Mouse (Mus musculus): ENCODE data around the gene Npc1l1. TPM values are rescaled to one million over a fixed set of nuclear protein-coding genes. Genes with fewer than 3 reads are reported as not detected.

Npc1l1 gene
- polyA plus RNA-seq, 1 experiment from 2014 or later: not detected

- Histone ChIP-seq H3K27me3 (replicated peaks) (no peaks in the 10 kb centered on the region), H3K4me1 (peaks cover 27% of the 10 kb centered on the region), H3K4me2 (replicated peaks) (no peak overlapping the region), H3K9me3 (no peaks in the 10 kb centered on the region), H3K27ac (no peak overlapping the region), H3K4me3 (no peak overlapping the region), H3K9ac (no peak overlapping the region), H3K36me3 (no peaks in the 10 kb centered on the region)
- ATAC-seq (ENCODE audit: low FRiP score, low read depth): no peak
- WGBS: 57% methylated on average over 8 of the region's 8 CpGs
Observed at GRCm38 (mm10) chr11:6177781-6178420, 52.0 kb downstream of the Npc1l1 start.

GRCm38 (mm10) chr11:6175506-6175905 is 54.4 kb downstream of the Npc1l1 start:
- no peaks in the 10 kb centered on the region for H3K27me3 ChIP-seq (replicated peaks)
- H3K9ac ChIP-seq: no peak overlapping the region
- H3K4me1 ChIP-seq: peaks cover 21% of the 10 kb centered on the region; the same call in 1 of the 2 replicates
- H3K27ac ChIP-seq: no peak overlapping the region
- H3K9me3 ChIP-seq: no peaks in the 10 kb centered on the region
- WGBS: 81% methylated on average over 1 of the region's 1 CpGs
- no peak overlapping the region for H3K4me3 ChIP-seq
- no peak for ATAC-seq (ENCODE audit: low FRiP score, low read depth)
- H3K4me2 ChIP-seq (replicated peaks): no peak overlapping the region
- H3K36me3 ChIP-seq: no peaks in the 10 kb centered on the region

GRCm38 (mm10) chr11:6174719-6175118 is 55.2 kb downstream of the Npc1l1 start:
- Histone ChIP-seq H3K9me3 (no peaks in the 10 kb centered on the region), H3K4me2 (replicated peaks) (no peak overlapping the region), H3K27me3 (replicated peaks) (no peaks in the 10 kb centered on the region), H3K27ac (no peak overlapping the region), H3K36me3 (no peaks in the 10 kb centered on the region), H3K9ac (no peak overlapping the region), H3K4me3 (no peak overlapping the region), H3K4me1 (peaks cover 18% of the 10 kb centered on the region; the same call in 1 of the 2 replicates)
- WGBS: 85% methylated on average over 7 of the region's 7 CpGs
- ATAC-seq (ENCODE audit: low FRiP score, low read depth): no peak

- ATAC-seq (ENCODE audit: low FRiP score, low read depth): no peak
- Histone ChIP-seq H3K4me3 (no peak overlapping the region), H3K27ac (no peak overlapping the region), H3K27me3 (replicated peaks) (no peaks in the 10 kb centered on the region), H3K9me3 (no peaks in the 10 kb centered on the region), H3K36me3 (no peaks in the 10 kb centered on the region), H3K4me2 (replicated peaks) (no peak overlapping the region), H3K9ac (no peak overlapping the region), H3K4me1 (no peaks in the 10 kb centered on the region)
- WGBS: 84% methylated on average over 2 of the region's 2 CpGs
Observed at GRCm38 (mm10) chr11:6169041-6169663, 60.8 kb downstream of the Npc1l1 start.

- no peak overlapping the region for H3K27ac ChIP-seq
- no peak overlapping the region for H3K4me2 ChIP-seq (replicated peaks)
- no peak overlapping the region for H3K9ac ChIP-seq
- H3K36me3 ChIP-seq: no peaks in the 10 kb centered on the region
- H3K4me3 ChIP-seq: no peak overlapping the region
- ATAC-seq (ENCODE audit: low FRiP score, low read depth): no peak
- no peaks in the 10 kb centered on the region for H3K4me1 ChIP-seq
- H3K27me3 ChIP-seq (replicated peaks): no peaks in the 10 kb centered on the region
- WGBS: 94% methylated on average over 12 of the region's 12 CpGs
- H3K9me3 ChIP-seq: no peaks in the 10 kb centered on the region
Observed at GRCm38 (mm10) chr11:6166351-6166750, 63.6 kb downstream of the Npc1l1 start.

- Histone ChIP-seq H3K4me1 (no peaks in the 10 kb centered on the region), H3K9me3 (no peaks in the 10 kb centered on the region), H3K27me3 (replicated peaks) (no peaks in the 10 kb centered on the region), H3K36me3 (no peaks in the 10 kb centered on the region), H3K27ac (no peak overlapping the region), H3K4me3 (no peak overlapping the region), H3K4me2 (replicated peaks) (no peak overlapping the region), H3K9ac (no peak overlapping the region)
- ATAC-seq (ENCODE audit: low FRiP score, low read depth): no peak
- WGBS: 96% methylated on average over 7 of the region's 7 CpGs
Observed at GRCm38 (mm10) chr11:6165391-6166081, 64.4 kb downstream of the Npc1l1 start.

GRCm38 (mm10) chr11:6164781-6165180 is 65.2 kb downstream of the Npc1l1 start:
- Histone ChIP-seq H3K9ac (no peak overlapping the region), H3K27me3 (replicated peaks) (no peaks in the 10 kb centered on the region), H3K4me1 (no peaks in the 10 kb centered on the region), H3K4me3 (no peak overlapping the region), H3K27ac (no peak overlapping the region), H3K9me3 (no peaks in the 10 kb centered on the region), H3K36me3 (no peaks in the 10 kb centered on the region), H3K4me2 (replicated peaks) (no peak overlapping the region)
- ATAC-seq (ENCODE audit: low FRiP score, low read depth): no peak
- WGBS: 97% methylated on average over 7 of the region's 7 CpGs

- no peak overlapping the region for H3K4me2 ChIP-seq (replicated peaks)
- H3K4me3 ChIP-seq: no peak overlapping the region
- H3K36me3 ChIP-seq: no peaks in the 10 kb centered on the region
- H3K27ac ChIP-seq: no peak overlapping the region
- H3K27me3 ChIP-seq (replicated peaks): no peaks in the 10 kb centered on the region
- H3K9me3 ChIP-seq: no peaks in the 10 kb centered on the region
- no peak overlapping the region for H3K9ac ChIP-seq
- whole genome bisulfite sequencing: 93% methylated on average over 12 of the region's 12 CpGs
- ATAC-seq (ENCODE audit: low FRiP score, low read depth): no peak
- H3K4me1 ChIP-seq: no peaks in the 10 kb centered on the region
Observed at GRCm38 (mm10) chr11:6163706-6164105, 66.2 kb downstream of the Npc1l1 start.

GRCm38 (mm10) chr11:6163062-6163461 is 66.9 kb downstream of the Npc1l1 start:
- Histone ChIP-seq H3K9me3 (no peaks in the 10 kb centered on the region), H3K36me3 (no peaks in the 10 kb centered on the region), H3K27me3 (replicated peaks) (no peaks in the 10 kb centered on the region), H3K4me1 (no peaks in the 10 kb centered on the region), H3K4me2 (replicated peaks) (no peak overlapping the region), H3K27ac (no peak overlapping the region), H3K4me3 (no peak overlapping the region), H3K9ac (no peak overlapping the region)
- 95% methylated on average over 3 of the region's 3 CpGs for WGBS
- no peak for ATAC-seq (ENCODE audit: low FRiP score, low read depth)

- no peaks in the 10 kb centered on the region for H3K4me1 ChIP-seq
- H3K9me3 ChIP-seq: no peaks in the 10 kb centered on the region
- H3K4me2 ChIP-seq (replicated peaks): no peak overlapping the region
- H3K9ac ChIP-seq: no peak overlapping the region
- H3K27me3 ChIP-seq (replicated peaks): no peaks in the 10 kb centered on the region
- H3K4me3 ChIP-seq: no peak overlapping the region
- no peak for ATAC-seq (ENCODE audit: low FRiP score, low read depth)
- H3K27ac ChIP-seq: no peak overlapping the region
- no peaks in the 10 kb centered on the region for H3K36me3 ChIP-seq
Observed at GRCm38 (mm10) chr11:6161549-6161948, 68.4 kb downstream of the Npc1l1 start.

All from neural tube, embryonic 12.5 days (tissue).